Mouse (Mus musculus) E14TG2a.4 (cell line): ENCODE data around the gene Uchl4.

Experiments used
- H3K27me3 ChIP-seq: 2 replicates; pipeline ENCODE4 v1.6.1; 2014; ENCODE audit warnings: low read length, control low read depth; ENCODE audit not compliant: insufficient read depth
- H3K36me3 ChIP-seq: 2 replicates; pipeline ENCODE4 v1.6.1; 2014; ENCODE audit warnings: low read length, control low read depth; ENCODE audit not compliant: insufficient read depth
- H3K4me1 ChIP-seq: replicated peaks from 2 replicates; pipeline ENCODE4 v1.6.1; 2014; ENCODE audit warnings: low read depth, low read length, control low read depth
- H3K4me3 ChIP-seq: replicated peaks from 2 replicates; pipeline ENCODE4 v1.5.1; 2014; ENCODE audit warnings: mild to moderate bottlenecking, low read length
- H3K9me3 ChIP-seq: 2 replicates; pipeline ENCODE4 v1.6.1; 2014; ENCODE audit warnings: low read length, control low read depth
- CTCF ChIP-seq: conservative IDR thresholded peaks from 2 replicates; pipeline ENCODE4 v1.5.1; 2014; ENCODE audit warnings: low read length
- NANOG ChIP-seq: IDR thresholded peaks from 2 replicates; pipeline ENCODE4 v1.6.1; 2014; ENCODE audit warnings: borderline replicate concordance, low read length, mixed read lengths
- POU5F1 ChIP-seq: IDR thresholded peaks from 2 replicates; pipeline ENCODE4 v1.6.1; 2014; ENCODE audit warnings: low read length, borderline replicate concordance

The Uchl4 gene

DNA sequence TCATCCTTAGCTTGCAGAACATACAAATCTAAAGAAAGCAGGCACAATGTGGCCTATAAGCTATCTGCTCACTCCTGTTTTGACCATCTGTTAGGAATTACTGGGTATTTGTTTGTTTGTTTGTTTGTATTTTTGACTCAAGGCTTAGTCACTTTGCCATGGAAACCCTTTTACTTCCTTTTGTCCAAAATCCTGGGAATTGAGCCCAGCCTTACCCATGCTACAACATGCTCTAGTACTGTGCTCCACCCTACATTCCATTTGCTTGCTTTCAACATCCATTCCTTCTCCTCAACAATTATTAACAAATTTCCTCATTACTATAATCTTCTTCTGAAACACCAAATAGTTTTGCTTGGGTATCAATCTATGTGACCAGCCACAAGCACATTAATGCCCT lies 32.1 kb upstream of the Uchl4 start:
- TF ChIP-seq CTCF (no peak), NANOG (no peak), POU5F1 (no peak)
- peaks cover 82% of the 10 kb centered on the region for H3K4me1 ChIP-seq
- no peak overlapping the region for H3K4me3 ChIP-seq
- H3K27me3 ChIP-seq, result no peaks in the 10 kb centered on the region
- H3K36me3 ChIP-seq, result peaks cover 74% of the 10 kb centered on the region
- no peaks in the 10 kb centered on the region for H3K9me3 ChIP-seq

DNA sequence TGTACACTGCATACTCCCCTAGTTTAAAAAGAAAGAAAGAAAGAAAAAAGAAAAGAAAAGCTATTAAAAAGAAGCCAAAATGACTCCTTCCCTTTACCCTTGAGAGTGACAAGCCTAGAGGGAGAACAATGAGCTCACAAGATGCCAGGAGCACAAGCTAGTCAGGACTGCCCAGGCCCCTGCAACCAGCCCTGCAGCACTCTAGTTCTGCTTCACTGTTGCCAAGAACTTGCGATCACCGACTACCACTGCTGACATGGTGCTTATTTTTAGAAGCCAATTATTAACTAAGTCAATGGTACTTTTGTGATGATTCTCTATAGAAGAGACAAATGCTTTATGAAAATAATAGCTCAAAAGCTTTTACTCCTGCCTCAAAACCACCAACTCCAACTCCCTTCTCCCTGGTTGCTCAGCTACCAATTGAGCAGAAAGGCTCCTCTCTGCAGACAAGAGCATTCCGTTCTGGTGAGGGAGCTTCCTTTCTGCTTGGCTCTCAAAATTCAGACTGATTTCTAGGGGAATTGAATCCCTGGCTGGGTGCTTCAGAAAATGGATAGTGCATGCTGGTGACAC lies 27.4 kb upstream of the Uchl4 start:
- H3K4me1 ChIP-seq, result peaks cover 38% of the 10 kb centered on the region
- TF ChIP-seq CTCF (no peak), NANOG (no peak), POU5F1 (no peak)
- peaks cover 97% of the 10 kb centered on the region for H3K36me3 ChIP-seq
- H3K27me3 ChIP-seq, result no peaks in the 10 kb centered on the region
- no peak overlapping the region for H3K4me3 ChIP-seq
- H3K9me3 ChIP-seq, result no peaks in the 10 kb centered on the region

DNA sequence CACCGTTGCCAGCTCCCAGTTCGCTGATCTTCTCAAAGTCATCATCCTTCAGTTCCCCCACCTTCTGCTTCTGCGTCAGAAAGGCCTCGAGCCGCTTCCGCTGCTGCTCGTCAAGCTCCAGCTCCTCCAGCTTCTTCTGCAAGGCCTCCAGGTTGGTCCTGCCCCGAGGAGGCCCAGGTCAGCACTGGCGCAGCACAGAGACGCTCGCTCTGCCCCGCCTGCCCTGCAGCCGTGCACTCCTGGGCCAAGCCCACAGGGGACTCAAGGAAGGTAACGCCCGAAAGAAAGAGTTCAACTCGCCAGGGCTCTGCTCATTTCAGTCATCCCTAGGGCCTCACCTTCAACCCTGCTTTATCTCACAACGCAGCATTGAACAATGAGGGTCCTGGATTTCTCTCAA lies 20.5 kb upstream of the Uchl4 start:
- H3K27me3 ChIP-seq, result no peaks in the 10 kb centered on the region
- no peaks in the 10 kb centered on the region for H3K9me3 ChIP-seq
- H3K4me3 ChIP-seq, result peak overlapping the region; percentile 32; the same call in 1 of the 2 replicates
- peaks cover 76% of the 10 kb centered on the region for H3K36me3 ChIP-seq
- no peak for TF ChIP-seq NANOG
- peaks cover 61% of the 10 kb centered on the region for H3K4me1 ChIP-seq

DNA sequence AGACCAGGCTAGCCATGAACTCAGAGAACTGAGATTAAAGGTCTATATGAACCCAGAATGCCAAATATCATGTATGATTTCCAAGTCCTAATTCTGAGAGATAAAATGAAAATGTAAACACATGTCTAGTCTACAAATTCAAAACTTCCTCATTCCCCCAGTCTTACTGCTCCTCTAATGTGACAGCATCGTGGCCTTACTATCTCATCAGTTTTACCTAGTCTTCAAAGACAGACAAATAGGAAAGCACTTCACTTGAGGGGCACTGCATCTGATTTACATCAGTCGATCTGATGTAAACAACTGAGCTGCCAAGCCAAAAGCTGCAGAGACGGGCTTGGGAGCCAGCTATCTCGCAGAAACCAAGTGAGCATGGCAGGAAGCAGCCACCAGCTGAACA lies 18.9 kb upstream of the Uchl4 start:
- peaks cover 77% of the 10 kb centered on the region for H3K4me1 ChIP-seq
- no peak for TF ChIP-seq CTCF
- H3K27me3 ChIP-seq, result no peaks in the 10 kb centered on the region
- H3K4me3 ChIP-seq, result no peak overlapping the region
- no peaks in the 10 kb centered on the region for H3K9me3 ChIP-seq
- H3K36me3 ChIP-seq, result peaks cover 60% of the 10 kb centered on the region

DNA sequence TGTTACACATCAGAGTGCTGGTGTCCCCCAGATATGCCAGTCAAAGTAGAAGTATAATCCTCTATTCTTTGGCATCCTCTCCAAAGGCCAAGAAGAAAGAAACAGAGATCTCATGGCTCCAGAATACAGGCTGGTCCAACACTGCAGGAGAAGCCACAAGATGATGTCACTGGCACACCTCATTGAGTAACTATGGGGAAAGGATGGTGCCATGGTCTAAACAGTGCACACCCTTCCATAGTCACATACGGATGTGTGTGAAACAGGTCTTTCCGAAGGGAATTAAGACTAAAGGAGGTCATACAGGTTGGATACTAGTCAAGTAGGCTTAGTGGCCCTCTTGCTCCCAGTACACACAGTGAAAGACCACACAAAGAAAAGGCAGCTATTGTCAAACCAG lies 18.4 kb upstream of the Uchl4 start:
- TF ChIP-seq CTCF, result no peak
- TF ChIP-seq NANOG, result no peak
- TF ChIP-seq POU5F1, result no peak
- peaks cover 83% of the 10 kb centered on the region for H3K4me1 ChIP-seq

DNA sequence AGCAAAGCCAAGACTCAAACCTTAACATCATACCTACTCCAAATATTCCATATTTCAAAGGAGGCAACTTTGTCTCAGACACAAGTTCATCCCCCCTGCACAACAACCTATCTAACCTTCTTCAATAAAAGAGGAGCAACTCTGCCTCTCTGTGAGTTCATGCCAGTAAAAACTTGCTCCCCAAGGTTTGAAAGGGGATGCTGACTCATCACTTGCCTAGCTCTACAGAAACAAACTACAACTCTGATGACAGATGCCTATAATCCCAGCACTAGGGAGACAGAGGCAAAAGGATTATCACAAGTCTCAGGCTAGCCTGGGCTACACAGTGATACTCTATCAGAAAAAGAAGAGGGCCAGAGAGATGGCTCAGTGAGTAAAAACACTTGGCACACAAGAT lies 17.1 kb upstream of the Uchl4 start:
- no peaks in the 10 kb centered on the region for H3K27me3 ChIP-seq
- H3K4me3 ChIP-seq, result no peak overlapping the region
- TF ChIP-seq POU5F1, result no peak
- no peak for TF ChIP-seq NANOG
- TF ChIP-seq CTCF, result no peak
- peaks cover 54% of the 10 kb centered on the region for H3K36me3 ChIP-seq
- no peaks in the 10 kb centered on the region for H3K9me3 ChIP-seq
- H3K4me1 ChIP-seq, result peaks cover 91% of the 10 kb centered on the region

More for the DNA sequence above, 18.4 kb upstream of the Uchl4 start:
- Histone ChIP-seq H3K4me3 (no peak overlapping the region), H3K27me3 (no peaks in the 10 kb centered on the region), H3K36me3 (peaks cover 55% of the 10 kb centered on the region), H3K9me3 (no peaks in the 10 kb centered on the region)

DNA sequence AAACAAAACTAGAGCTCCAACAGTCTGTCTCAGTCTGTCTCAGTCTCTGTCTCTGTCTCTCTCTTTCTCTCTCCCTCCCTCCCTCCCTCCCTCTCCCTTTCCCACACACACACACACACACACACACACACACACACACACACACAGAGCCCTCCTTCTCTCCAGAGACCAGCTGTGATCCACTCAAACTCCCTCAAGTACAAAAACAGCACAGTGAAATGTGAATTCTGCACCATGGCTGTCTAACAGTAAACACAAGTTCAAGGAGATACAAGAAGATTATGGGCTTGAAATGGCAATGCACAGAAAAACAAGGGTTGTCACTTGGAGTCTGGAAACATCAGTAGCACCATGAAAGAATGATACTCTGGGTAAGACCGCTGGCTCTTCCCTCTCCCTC lies 15.7 kb upstream of the Uchl4 start:
- H3K27me3 ChIP-seq, result no peaks in the 10 kb centered on the region
- TF ChIP-seq CTCF (no peak), POU5F1 (no peak), NANOG (no peak)
- no peak overlapping the region; the same call in 1 of the 2 replicates for H3K4me3 ChIP-seq
- H3K4me1 ChIP-seq, result peaks cover 96% of the 10 kb centered on the region
- H3K36me3 ChIP-seq, result peaks cover 50% of the 10 kb centered on the region
- H3K9me3 ChIP-seq, result no peaks in the 10 kb centered on the region

DNA sequence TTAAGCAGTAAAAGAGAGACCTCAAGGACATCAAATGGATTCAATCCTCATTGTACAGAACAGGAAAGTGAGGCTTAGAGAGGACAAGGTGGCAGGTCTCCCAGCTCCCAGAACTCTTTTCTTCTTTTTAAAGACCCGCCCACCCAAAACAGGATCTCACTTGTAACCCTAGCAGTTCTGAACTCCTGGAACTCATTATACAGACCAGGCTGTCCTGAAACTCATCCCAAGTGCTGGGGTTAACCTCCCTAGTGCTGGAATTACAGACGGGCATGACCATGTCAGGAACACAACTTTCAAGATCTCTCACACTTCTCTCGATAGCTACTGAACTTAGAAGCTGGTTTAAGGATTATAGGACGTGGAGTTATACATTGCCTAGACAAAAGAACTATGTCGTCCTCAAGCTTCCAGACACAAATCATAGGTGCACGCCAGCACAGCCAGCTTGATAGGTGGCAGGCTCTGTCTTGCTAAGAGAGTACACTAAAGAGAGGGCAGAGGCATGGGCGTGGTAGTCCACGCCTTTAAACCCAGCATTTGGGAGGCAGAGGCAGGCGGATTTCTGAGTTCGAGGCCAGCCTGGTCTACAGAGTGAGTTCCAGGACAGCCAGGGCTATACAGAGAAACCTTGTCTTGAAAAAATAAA lies 15.1 kb upstream of the Uchl4 start:
- Histone ChIP-seq H3K4me3 (peak overlapping the region; percentile 43), H3K27me3 (no peaks in the 10 kb centered on the region), H3K36me3 (peaks cover 50% of the 10 kb centered on the region), H3K9me3 (no peaks in the 10 kb centered on the region), H3K4me1 (peaks cover 96% of the 10 kb centered on the region)
- no peak for TF ChIP-seq NANOG
- no peak for TF ChIP-seq POU5F1
- TF ChIP-seq CTCF, result no peak

DNA sequence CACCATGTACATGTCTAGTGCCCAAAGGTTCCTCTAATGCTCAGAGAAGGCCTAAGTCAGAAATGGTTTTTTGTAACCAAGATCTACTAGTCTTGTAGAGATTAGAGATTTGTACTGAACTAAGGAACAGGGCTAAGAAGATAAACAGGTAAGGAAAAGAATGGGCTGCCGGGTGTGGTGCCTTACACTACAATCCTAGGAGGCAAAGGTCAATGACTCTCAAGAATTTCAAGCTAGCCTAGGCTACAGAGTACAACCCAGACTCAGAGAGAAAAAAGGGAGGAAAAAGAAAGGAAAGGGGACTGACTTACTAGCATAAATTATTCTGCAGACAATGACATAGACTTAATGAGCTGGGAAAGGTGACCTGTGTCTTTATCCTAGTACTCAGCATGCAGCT lies 14.4 kb upstream of the Uchl4 start:
- Histone ChIP-seq H3K36me3 (peaks cover 57% of the 10 kb centered on the region), H3K27me3 (no peaks in the 10 kb centered on the region)

More for the DNA sequence above, 14.4 kb upstream of the Uchl4 start:
- Histone ChIP-seq H3K4me1 (peaks cover 98% of the 10 kb centered on the region), H3K4me3 (peak overlapping the region; percentile 43; the same call in 1 of the 2 replicates), H3K9me3 (no peaks in the 10 kb centered on the region)
- no peak for TF ChIP-seq CTCF
- no peak for TF ChIP-seq NANOG
- no peak for TF ChIP-seq POU5F1
